Mouse (Mus musculus) heart, postnatal 0 days (tissue): ENCODE measurements at regions not wholly inside any gene's neighbourhood (a gene's known extent, or its start where the extent isn't known, plus 50 kb on each side); places are given as distances from the start of the nearest gene placed in this dataset.

ENCODE experiments used
- CTCF ChIP-seq: IDR thresholded peaks from 2 replicates; pipeline ENCODE4 v1.5.1; 2016; ENCODE audit warnings: antibody characterized with exemption, control low read depth, low read depth
- EP300 ChIP-seq: IDR thresholded peaks from 2 replicates; pipeline ENCODE4 v1.6.1; 2016; ENCODE audit warnings: antibody characterized with exemption, low read depth

DNA sequence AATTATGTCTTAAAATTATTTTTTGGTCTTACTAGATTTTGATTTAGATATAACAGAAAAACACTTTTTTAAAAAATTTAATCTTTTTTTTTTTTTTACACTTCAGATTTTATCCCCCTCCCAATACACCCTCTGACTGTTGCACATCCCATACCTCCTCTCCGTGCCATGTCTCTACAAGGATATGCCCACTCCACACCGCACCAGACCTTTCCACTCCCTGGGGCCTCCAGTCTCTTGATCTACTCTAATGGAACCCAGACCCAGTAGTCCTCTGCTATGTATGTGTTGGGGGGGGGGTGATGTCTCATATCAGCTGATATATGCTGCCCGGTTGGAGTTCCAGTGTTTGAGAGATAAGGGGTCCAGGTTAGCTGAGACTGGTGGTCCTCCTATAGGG is 632.2 kb downstream of the Slitrk6 start:
- no peak for TF ChIP-seq CTCF
- no peak for TF ChIP-seq EP300
